Mouse (Mus musculus) embryo, embryonic 9.5 days (tissue): ENCODE measurements at regions not wholly inside any gene's neighbourhood (a gene's known extent, or its start where the extent isn't known, plus 50 kb on each side); places are given as distances from the start of the nearest gene placed in this dataset.
"Not testable (repeated sequence)": the region's sequence is repeated elsewhere in the genome, so short reads cannot be mapped to it uniquely, and the experiment has no call there.

Experiments
- DNase-seq: peaks from one replicate; pipeline ENCODE4 v3.0.0-alpha.2; 2017; ENCODE audit errors: extremely low spot score

DNA sequence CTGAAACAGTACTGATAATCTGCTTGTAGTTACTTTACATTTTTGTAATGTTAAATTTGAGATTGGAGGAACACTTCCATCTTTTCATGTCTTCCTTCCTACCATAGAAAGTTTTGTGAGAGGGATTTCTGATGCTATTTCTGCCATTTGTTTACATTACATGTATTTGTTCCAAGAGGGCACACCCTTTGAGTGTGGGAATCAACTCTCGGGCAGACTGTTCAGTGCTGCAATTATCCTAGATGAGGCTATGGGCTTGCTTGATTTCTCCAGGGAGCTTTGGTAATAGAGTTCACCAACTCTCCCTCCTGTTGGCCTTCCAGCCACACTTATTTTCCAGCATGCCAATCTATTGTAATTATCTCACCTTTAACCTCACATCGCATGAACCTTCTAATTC is 52.4 kb downstream of the Gm13691 start:
- DNase-seq: no peak

DNA sequence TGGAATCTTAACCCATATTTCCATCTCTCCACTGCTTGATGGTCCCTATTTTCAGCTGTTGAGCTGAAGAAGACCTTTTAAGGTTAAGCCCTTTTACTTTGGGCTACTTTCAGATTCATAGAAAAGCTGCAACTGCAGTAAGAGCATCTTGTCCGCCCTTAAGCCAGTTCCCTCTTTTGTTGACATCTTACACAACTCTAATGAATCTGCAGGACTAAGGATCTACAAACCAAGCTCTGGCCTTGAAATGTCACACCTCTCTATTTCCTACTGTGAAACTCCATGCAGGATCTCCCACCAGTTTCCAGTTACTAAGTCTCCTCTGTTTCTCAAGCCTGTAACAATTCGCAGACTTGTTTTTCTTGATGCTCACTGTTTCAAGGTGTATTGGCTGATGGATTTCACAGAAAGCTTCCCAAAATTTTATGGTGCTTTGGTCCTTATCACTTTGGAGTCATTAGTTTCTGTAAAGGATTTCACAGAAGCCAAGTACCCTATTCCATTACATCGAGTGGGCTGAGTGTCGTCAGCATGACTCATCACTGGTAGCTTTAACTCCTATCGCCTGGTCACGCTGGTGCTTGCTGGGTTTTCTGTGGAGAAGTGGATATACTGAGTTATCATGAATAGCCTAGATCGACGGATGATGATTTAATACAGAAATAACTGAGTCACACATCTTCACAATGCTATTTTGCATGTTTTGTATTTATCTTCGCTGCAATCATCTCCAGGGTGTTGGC is 58.2 kb downstream of the Gm13691 start:
- no peak for DNase-seq

DNA sequence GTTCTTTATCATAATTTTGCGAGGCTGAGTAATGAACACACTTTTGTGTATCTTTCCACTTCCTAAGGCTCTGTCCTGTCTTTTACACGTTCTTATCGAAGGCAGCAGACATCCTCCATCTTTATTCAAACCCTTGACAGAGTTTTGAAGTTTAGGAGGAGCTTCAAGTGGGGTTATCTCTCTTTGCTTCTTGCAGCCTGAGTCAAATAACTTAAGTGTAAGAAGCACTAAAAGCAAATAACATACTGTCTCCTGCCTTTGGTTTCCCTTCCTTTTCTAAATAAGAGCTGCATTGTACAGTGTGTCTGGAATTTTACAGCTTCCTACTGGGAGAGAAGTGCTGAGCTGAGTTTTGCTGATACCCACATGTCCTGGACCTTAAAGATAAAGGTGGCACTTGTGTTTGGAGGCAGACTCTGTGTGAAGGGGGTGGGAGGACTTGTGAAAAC is 61.6 kb downstream of the Gm13691 start:
- no peak for DNase-seq

DNA sequence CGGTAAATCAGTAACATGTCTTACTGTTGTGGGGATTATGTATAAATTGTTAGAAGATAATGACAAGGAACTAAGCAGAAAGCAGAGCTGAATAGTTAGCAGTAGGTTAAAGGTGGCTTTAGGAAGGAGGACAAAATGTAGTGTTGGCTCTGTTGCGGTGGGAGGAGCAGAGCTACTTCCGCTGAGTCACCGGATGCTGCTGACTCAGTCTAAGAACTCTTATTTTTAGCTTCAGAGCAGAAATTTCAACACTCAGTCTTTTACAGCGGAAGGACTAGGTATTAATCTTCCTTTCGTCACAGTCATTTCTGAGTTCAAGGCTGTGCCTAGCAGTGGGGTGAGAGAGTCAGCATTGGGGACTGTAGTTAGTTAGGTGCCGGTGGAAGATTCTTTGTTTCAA is 68.9 kb downstream of the Gm13691 start:
- no peak for DNase-seq

DNA sequence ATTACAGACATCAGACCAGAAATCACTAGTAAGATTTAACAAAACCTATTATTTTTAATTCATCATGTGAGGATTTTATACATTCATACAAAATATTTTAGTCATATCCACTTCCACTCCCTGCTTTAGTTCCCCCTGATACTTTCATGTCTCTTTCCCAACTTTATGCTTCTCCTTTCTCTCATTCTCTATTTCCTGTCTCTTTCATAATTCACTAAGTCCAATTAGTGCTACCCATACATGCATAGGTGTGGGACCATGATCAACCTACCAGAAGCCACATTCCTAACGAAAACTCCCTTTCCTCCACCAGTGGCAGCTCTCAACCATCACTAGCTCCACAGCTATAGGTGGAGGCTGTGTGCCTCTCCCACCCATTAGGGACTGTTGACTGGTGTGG is 70.9 kb downstream of the Gm13691 start:
- DNase-seq: no peak

DNA sequence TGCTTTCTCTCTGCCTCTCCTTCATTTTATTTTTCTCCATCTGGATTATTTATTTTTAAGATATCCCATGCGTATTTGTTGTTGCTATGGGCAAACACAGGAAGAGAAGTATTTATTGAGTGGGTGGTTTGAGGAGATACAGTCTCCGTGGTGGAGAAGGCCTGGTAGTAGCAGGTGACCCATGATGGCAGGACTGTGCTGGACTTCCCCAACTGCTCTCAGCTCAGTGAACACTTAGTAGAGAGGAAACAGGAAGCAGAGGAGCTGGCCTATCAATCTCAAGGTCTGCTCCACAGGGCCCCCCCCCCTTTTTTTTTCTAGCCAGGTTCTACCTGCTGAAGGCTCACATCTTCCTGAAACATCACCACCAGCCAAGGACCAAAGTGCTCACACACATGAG is 74.0 kb downstream of the Gm13691 start:
- DNase-seq: no peak

DNA sequence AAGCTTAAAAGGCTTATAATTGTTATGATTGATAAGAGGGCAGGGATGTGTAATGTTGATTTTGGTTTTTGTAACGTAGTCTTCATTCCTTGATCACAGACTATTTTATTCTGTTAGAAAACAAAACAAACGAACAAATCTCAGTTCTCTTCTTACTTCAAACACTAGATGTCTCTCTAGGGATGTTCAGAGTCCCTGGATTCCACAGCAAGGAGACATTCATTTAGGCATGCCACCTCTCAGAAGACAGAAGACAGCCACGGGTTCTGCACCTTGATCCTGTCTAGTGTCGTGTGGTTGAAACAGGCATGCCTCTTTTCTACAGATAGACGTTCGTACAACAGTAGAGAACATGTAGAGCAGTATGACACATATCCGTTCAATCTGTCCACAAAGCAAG is 74.7 kb downstream of the Gm13691 start:
- no peak for DNase-seq

DNA sequence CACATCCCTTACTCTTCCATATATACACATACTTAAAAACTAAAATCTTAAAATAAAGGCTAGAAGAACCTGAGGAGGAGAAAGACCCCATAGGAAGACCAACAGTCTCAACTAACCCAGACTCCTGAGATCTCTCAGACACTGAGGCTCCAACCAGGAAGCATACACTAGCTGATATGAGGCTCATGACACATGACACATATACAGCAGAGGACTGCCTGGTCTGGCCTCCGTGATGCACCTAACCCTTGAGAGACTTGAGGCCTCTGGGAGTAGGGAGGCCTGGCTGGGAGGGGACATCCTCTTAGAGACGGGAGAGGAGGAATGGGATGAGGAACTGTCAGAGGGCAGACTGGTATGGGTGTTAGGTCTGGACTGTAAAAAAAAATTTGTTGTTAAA is 75.4 kb downstream of the Gm13691 start:
- no peak for DNase-seq

DNA sequence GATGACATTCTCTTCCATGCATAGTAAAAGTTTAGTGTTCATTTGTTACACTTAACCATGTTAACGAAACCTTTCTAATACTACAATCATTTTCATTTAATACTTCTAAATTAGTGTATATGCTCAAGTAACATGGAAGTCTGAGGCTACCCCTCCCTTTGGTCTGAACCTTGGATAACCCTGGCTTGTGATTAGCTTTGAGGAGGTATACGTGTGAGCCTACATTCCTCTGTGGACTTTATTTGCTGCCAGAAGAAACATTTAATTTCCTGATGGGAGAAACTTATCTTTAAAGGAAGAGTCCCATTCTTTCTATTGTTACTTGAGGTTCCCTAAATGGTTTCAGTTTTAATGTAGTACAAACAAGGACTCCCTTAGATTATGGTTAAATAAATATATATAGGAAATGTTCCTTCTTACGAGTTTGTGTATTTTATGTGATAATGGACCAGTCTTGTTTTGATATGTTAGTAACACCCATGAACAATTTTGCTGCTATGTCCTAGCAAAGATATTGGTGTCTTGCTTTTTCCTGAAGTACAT is 75.9 kb downstream of the Gm13691 start:
- DNase-seq: no peak

DNA sequence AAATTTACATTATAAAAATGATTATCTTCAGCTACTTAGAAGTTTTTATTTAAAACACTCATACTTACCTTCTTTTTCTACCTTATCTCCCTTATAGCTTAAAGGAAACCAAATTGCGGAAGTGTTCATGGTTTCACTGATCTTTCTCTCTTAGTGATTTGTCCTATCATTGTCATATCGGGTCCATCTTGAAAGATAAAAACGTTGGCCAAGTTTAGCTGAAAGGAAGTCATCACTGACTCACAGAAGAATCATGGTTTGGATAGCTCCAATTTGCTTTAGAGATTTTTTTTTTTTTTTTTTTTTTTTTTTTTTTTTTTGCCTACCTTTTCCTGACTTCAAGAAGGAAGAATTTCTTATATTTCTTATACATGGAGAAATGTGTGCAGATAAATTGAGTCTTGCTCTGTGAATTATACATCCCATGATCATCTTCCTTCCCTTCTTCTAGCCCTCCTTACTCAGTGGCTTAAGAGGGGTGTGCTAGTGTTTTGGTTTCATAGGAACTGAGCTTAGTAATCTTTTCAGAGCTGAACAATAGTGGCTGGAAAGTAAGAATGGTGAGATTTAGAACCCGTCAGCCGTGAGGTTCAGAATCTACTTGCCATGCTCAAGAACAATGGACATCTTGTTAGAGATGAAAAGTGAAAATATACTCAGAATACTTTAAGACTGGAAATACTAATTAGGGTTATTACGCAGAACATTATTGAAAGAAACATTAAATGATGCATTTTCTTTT is 76.6 kb downstream of the Gm13691 start:
- DNase-seq: no peak

DNA sequence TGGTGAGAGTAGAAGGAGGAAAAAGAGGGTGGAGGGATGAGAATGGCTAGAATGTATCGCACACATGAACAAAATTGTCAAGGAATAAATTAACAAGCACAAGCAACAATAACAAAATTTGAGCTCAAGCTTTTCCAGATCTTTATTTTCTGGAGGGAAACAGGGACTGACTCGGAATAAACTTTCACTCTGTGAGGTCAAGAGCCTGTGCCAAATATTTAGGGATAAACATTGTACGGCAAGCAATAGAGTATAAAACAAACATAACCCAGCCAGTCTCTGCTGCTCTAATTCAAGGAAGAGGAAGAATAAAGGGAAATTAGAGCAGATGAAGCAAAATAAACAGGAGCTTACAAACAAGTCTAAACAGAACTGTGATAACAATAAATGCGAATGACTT is 78.3 kb downstream of the Gm13691 start:
- DNase-seq: no peak

DNA sequence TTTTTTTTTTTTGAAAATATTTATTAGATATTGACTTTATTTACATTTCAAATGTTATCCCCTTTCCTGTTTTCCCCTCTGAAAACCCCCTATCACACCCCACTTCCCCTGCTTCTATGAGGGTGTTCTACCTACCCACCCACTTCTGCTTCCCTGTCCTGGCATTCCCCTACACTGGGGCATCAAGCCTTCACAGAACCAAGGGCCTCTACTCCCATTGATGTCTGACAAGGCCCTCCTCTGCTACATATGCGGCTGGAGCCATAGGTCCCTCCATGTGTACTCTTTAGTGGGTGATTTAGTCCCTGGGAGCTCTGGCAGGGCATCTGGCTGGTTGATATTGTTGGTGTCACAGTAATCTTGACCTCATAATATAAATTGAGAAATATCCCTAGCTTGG is 79.1 kb downstream of the Gm13691 start:
- DNase-seq: not testable (repeated sequence)

DNA sequence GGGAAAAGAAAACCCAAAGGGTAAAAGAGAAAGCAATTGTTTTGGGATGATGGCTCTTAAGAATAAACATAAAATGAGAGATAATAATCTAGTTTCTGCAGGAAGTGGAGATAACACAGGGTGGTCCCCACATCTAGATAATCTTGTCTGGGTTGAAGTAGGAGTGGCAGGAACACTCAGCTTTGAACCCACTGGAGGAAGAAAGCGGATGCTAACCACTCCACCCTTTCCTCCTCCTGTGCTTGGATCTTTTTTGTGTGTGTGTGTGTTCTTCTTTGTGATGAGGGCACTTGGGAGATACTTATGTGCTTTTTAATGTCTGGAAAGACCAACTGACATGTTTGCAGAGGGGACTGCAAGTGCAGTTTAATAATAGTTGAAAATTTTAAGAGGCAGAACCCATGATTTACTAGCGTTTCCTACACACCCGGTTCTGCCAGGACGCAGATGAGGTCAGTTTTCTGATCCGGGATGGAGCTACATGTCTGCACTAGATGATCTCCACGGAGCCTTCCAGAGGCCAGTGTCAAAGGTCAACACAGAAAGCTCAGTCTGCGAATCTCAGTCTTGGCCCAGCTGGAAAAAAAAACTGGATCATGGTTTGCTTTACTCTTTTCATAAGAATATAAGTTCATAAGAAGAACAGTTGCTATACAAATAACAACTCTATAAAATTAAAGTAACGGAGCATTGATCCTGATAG is 82.7 kb downstream of the Gm13691 start:
- no peak for DNase-seq

DNA sequence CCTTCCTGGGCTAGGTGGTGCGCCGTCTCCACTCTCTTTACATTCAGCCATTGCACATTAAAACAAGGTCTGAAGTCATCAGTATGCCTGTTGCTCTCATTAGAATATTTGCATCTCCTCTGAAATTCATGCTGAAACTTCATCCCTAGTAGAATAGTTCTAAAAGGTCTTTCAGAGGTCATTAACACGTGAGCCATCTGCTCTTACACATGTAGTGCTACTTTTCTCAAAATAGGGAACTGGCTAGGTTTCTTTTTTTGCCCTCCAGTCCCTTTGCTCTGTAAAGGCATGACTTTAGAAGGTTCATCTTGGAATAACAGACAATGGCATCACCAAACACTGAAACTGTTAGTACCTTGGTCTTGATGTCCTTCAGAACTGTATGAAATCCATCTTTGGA is 85.6 kb downstream of the Gm13691 start:
- no peak for DNase-seq

DNA sequence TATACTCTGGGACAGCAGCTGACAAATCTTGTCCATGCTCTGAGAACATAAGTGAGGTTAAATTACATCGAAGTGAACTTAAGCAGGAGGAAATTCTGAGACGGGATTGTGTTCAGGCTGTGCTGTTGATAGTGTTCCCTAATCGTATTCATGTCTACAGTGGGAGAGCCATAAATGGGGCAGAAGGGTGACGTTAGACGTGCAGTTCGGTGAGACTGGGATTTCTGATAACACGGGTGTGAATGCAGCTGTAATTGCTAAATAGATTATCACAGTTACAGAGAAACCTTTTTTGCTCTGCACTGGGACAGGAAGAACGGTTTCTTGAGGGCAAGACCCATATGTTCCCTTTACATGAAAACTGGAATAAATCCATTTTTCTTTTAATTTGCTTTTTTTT is 88.9 kb downstream of the Gm13691 start:
- no peak for DNase-seq

DNA sequence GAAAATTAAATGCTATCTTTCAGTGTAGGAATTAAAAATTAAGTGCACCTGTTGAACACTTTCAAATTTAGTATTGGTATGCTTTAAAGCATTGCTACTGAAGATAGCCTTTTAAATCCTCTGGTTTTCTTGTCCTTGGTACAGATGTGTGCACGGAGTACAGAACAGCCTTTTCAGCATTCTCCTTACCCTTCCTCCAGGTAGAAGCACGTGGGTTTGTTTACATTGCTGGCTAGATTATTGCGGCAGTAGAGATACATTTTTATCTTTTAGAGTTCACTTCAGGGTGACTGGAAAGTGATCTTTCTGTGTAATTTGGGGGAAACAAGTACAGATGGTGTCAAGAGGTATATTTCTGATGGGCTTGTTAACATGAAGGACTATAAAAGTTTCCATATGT is 89.9 kb downstream of the Gm13691 start:
- no peak for DNase-seq

DNA sequence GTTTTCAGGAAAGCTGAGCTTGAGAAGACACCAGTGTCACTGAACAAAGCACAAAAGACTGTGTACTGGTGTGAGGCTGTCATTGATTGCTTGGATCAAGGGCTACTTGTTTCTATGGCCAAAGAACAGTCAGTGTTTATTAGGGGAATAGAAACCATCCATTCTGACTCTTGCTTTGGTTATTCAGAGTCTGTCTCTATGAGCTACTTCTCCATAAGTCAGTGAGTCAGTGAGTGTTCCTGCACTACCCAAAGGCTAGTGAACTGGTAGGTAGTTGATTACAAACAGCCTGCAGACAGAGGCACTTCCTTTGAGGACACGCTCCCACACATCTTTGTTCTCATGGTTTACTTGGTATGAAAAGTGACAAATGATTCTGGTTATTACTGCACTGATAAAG is 104.4 kb downstream of the Gm13691 start:
- no peak for DNase-seq

DNA sequence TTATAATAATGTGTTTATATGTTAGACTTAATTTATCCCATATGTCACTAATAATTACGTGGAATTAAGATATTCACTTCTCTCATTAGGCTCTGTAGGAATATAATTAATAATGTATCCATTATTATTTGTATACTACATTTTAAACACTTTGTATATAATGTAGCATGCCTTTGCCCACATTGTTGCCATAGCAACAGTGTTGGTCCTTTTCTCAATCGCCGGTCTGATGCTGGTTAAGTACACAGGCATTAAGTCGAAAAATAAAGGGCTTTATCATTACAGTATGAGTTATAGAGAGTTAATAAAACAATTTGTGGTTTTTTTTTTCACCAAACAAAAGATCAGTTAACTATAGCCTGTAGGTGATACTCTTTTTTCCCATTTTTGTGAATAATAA is 108.4 kb downstream of the Gm13691 start:
- DNase-seq: no peak

DNA sequence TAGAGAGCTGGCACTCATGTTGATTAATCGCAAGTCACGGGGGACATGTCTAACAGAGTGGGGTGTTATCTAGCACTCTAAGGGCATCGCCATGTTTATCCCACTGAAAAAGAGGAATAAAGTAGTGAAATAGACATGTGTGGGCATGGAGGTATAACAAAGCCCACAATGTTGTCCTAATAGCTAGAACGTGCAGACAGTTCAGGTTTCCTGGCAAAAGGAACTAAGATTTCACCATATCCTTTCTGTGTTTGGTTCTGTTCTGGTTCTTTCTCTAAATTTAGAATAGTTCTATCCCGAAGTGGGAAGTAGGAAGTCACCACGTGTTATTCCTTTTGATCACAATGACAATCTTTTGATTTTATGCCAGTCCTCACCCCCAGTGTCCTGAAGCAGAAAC is 123.2 kb downstream of the Gm13691 start:
- DNase-seq: no peak

DNA sequence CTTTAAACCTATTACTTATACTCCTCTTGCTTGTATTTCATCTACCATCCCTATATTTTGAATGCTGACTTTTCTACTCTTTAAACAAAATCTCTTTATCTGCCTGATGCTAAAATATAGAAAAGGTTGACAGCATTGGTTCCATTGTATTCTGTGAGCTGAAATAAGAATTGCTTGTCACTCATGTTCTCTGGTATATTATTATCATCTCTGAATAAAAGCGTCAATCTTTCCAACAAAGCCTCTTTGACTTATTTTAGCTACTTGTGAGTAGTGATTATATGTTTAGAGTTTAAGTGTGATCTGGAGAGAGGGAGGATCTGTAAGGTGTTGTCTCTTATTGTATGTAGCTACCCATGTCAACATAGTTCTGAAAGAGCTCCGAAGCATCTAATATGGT is 129.5 kb downstream of the Gm13691 start:
- no peak for DNase-seq

DNA sequence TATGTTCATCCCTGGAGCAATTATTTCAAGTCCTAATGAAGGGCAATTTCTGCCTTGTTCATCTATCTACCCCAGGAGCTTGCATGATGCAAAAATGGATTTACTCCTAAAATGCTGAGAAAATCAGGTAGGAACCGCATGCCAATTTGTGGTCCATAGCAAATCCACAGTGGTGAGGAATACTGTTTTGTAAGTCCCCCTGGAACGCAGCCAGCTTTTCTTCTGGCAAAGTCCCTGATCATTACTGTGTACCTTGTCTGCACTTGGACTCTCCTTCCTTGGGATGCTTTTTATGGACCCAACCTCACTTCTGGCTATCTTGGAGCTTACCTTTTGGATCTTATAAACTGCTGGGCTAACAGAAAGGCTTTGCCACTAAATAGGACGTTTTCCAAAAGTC is 137.2 kb downstream of the Gm13691 start:
- no peak for DNase-seq

DNA sequence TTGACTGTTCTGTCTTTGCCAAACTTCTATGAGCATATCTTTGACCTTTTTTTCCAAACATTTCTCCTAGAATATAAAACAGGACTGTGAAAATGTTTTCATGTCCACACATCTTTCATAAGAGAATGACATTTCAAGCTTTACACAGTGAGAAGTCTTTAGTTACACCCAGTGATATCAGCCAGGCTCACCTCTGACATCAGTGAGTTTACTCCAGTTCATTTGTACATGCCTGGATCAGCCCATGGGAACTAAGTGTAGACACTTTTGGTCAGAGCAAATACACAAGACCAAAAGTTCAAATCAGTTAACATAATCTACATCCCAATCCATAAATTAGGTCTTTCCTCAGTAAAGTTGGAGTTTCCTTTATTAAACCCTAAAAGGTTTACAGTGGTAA is 171.4 kb downstream of the Gm13691 start:
- no peak for DNase-seq

DNA sequence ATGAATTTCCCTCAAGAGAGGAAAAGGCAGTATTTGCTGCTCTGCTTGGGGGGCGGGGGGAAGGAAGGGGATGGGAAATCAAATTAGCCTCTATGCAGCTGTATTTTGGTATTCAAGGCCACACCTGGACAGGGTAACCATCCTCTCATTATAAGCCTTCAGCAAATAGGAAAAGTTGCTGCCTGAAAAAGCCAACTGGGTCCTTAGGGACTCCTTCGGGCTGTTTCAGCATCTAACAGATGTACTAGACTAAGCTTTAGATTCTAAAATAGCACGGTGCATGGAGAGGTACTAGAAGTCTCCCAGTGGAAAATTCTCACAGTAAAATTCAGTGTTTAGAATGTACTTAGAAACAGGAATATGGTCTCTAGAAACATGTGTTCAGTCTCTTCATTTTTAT is 183.1 kb downstream of the Gm13691 start:
- no peak for DNase-seq
